Mouse (Mus musculus) MEL-GATA-1-ER (cell line): ENCODE measurements at regions not wholly inside any gene's neighbourhood (a gene's known extent, or its start where the extent isn't known, plus 50 kb on each side); places are given as distances from the start of the nearest gene placed in this dataset.
A peak's percentile ranks its signal among the peaks of the same experiment; 100 is the strongest.

ENCODE experiments used
- DNase-seq: peaks from one replicate; pipeline ENCODE4 v3.0.0-alpha.2; 2012; ENCODE audit warnings: low read depth; ENCODE audit errors: extremely low read depth

GRCm38 (mm10) chr14:99611435-99611834, 312.9 kb downstream of the Klf5 start:
- DNase-seq = no peak

- DNase-seq = no peak
These were observed 313.6 kb downstream of the Klf5 start for GRCm38 (mm10) chr14:99612114-99612513.

- DNase-seq = no peak
These were observed 316.3 kb downstream of the Klf5 start for GRCm38 (mm10) chr14:99614748-99615147.

- no peak for DNase-seq
These were observed 318.3 kb downstream of the Klf5 start for GRCm38 (mm10) chr14:99616655-99617335.

- DNase-seq = peak; percentile 57
These were observed 318.9 kb downstream of the Klf5 start for GRCm38 (mm10) chr14:99617374-99617773.

- no peak for DNase-seq
These were observed 323.0 kb downstream of the Klf5 start for GRCm38 (mm10) chr14:99621538-99621937.

GRCm38 (mm10) chr14:99624380-99625327, 326.2 kb downstream of the Klf5 start:
- peak; percentile 6 for DNase-seq

- no peak for DNase-seq
These were observed 329.1 kb downstream of the Klf5 start for GRCm38 (mm10) chr14:99627615-99628014.

GRCm38 (mm10) chr14:99631092-99631491, 332.6 kb downstream of the Klf5 start:
- DNase-seq = no peak

- no peak for DNase-seq
These were observed 334.0 kb downstream of the Klf5 start for GRCm38 (mm10) chr14:99632444-99632843.

- peak; percentile 6 for DNase-seq
These were observed 337.2 kb downstream of the Klf5 start for GRCm38 (mm10) chr14:99635556-99636150.

- no peak for DNase-seq
These were observed 343.3 kb downstream of the Klf5 start for GRCm38 (mm10) chr14:99641475-99642453.

GRCm38 (mm10) chr14:99646323-99646722, 347.8 kb downstream of the Klf5 start:
- no peak for DNase-seq

GRCm38 (mm10) chr14:99674399-99674798, 375.9 kb downstream of the Klf5 start:
- no peak for DNase-seq

- no peak for DNase-seq
These were observed 388.7 kb downstream of the Klf5 start for GRCm38 (mm10) chr14:99687062-99687806.

- DNase-seq = no peak
These were observed 389.9 kb downstream of the Klf5 start for GRCm38 (mm10) chr14:99688415-99688814.

GRCm38 (mm10) chr14:99696301-99696700, 397.8 kb downstream of the Klf5 start:
- no peak for DNase-seq

- no peak for DNase-seq
These were observed 401.1 kb downstream of the Klf5 start for GRCm38 (mm10) chr14:99699545-99699944.

- no peak for DNase-seq
These were observed 407.5 kb downstream of the Klf5 start for GRCm38 (mm10) chr14:99706004-99706403.

- no peak for DNase-seq
These were observed 409.6 kb downstream of the Klf5 start for GRCm38 (mm10) chr14:99708066-99708465.
